Mouse (Mus musculus) adrenal gland, postnatal 14 days (tissue): ENCODE results near the gene Galnt18. TPM values are rescaled to one million over a fixed set of nuclear protein-coding genes. Genes with fewer than 3 reads are reported as not detected.

ENCODE experiments used
- DNase-seq: peaks from one replicate; pipeline ENCODE4 v3.0.0; 2021; ENCODE audit warnings: mixed read lengths
- total RNA-seq: library from RNA; stranded (reverse); gene quantifications from 2 replicates; pipeline ENCODE4 v1.2.3, GENCODE M21; 2021

Galnt18 gene
- total RNA-seq, 1 experiment from 2014 or later, result 18.4 TPM

DNA sequence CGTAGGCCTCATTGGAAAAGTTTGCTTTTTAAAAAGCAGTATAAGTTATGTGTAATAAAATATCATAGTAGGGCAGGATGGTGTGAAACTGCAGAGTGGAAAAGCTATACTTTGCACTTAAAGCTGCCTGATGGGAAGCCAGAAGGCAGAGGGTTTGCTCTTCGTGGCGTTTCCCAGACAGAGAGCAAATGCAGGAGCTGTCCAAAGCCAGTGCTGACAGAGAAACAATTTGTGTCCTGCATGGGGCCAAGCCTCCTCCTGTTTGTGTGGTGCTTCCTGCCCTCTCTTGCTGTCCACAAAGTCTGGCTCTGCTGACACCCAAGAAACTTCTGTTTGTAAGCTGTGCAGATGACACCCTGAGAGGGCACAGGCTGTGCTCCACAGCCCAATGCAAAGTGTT is 220.8 kb downstream of the Galnt18 start:
- DNase-seq, result peak; percentile 16

- no peak for DNase-seq
Measured at GRCm38 (mm10) chr7:111550987-111551386, 228.8 kb downstream of the Galnt18 start.

DNA sequence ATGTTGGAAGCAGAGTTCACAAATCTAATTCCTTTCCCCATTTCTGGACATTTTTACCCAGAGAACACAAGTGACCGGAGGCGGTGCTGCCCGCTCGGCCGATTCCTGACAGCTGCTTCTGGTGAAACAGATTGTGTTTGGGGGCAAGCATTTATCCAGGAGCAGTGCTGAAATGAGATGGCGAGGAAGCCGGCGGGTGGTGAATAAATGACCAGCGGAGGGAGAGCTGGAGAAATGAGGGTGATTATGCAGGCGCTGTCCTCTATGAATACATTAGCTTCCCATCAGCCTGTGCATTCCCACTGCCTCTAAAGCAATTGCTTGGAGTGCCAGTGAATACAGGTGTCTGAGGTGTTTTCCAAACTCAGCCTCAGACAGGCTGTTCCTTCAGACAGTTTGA is 232.7 kb downstream of the Galnt18 start:
- DNase-seq, result no peak

- no peak for DNase-seq
Measured at GRCm38 (mm10) chr7:111545614-111546013, 234.2 kb downstream of the Galnt18 start.

DNA sequence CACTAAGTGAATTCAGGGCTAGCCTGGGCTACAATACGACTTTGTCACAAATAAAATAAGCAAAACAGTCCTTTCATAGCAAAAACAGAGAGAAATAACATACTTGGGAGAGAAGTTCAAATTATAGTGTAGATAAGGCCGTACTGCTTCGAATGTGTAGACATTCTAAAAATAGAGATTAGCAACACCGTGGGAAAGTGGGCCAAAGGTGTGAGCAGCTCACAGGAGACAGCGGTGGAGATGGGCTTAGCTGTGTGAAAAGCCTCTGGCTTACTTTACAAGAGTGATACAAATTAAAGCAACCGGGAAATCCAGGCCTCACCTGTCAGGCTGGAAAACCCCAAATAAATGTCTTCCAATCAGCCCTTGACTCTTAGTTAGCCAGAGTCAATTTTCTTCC is 241.8 kb downstream of the Galnt18 start:
- no peak for DNase-seq

DNA sequence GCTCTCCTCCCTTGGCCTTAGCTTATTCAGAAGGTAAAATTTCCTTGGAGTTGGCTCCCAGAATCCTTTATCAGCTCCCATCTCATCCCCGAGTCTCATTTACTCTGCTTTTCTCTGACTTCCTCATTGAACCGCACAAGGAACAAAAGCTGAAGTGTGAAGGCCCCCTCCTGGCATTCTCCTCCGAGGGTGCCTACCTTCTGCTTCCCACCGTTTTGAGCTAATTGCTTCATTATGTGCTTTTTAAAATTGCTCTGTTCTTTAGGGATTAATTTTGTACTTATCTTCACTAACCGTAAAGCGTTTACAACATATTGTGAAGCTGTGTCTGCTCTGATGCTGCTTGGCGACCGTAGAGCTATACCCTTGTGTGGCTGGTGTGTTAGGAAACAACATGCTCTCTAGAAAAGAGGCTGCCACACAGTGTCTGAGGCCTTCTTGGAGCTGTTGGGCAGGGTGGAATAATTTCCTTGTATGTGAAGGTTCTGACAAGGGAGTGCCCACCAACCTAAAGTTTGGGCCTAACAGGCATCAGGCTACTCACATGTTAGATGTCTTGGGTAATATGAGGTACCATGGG is 244.9 kb downstream of the Galnt18 start:
- DNase-seq, result no peak

GRCm38 (mm10) chr7:111528961-111529643 is 250.7 kb downstream of the Galnt18 start:
- DNase-seq, result no peak

- DNase-seq, result no peak
Measured at GRCm38 (mm10) chr7:111528462-111528861, 251.3 kb downstream of the Galnt18 start.

- DNase-seq, result no peak
Measured at GRCm38 (mm10) chr7:111520881-111521280, 258.9 kb downstream of the Galnt18 start.

GRCm38 (mm10) chr7:111518581-111519242 is 261.1 kb downstream of the Galnt18 start:
- DNase-seq, result no peak

DNA sequence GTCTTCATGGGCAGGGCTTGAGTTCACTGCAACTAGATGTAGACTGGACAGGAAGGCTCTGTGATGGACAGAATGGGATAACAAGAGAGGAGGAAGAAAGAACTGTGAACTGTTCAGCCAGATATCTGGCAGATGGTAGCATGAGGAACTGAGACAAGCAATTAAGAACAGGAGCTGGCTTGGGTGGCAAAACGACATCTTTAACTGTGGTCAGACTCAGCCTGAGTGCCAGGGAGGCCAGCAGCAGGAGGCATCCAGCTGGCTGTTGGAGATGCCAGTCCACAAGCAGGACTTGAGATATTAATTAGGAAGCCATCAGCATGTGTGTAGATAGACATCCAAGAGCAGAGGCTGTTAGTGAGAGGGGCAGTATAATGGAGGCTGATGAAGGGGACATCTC is 262.9 kb downstream of the Galnt18 start:
- no peak for DNase-seq

DNA sequence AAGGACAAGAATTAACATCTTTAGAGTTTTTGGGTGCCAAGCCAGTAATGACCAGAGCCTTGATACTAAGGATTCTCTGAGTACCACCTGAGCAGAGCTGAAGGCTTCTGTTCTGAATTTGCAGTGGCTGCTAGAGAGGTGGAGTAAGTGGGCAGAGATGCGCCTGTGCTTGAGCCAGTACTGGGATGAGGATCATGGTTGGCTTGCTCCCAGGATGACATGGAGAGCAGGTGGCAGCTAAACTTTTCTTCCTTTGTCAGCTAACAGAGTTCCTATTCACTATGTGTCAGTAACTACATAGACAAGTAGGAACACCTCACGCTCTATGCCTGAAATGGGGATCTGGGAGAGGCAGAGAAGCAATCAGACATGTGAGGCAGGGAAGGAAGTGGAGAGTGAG is 264.3 kb downstream of the Galnt18 start:
- DNase-seq, result no peak

GRCm38 (mm10) chr7:111509167-111509854 is 270.5 kb downstream of the Galnt18 start:
- no peak for DNase-seq

GRCm38 (mm10) chr7:111500616-111501015 is 279.2 kb downstream of the Galnt18 start:
- no peak for DNase-seq

DNA sequence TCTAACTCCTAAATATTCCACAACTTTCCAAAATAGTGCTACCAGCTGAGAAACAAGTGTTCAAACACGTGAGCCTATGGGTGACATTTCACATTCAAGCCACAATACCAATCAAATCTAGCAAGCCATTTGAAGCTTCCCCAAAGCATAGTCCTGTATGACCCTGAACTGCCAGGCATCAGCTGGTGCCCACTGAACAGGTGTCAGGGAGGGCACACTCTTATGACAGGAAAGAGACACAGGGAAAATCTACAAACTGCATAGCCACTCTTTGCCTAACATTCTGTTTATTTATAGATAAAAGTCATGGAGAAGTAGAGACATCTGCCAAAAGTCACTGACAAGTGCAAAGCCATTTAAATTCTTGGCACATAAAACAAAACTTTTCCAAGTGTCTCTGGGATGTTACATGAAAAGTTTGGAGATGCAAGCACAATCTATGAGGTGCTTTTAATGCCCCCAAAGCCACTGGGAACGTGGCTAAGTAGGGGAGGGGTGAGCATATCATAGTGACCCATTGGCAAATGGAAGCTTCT is 280.5 kb downstream of the Galnt18 start:
- DNase-seq, result no peak

DNA sequence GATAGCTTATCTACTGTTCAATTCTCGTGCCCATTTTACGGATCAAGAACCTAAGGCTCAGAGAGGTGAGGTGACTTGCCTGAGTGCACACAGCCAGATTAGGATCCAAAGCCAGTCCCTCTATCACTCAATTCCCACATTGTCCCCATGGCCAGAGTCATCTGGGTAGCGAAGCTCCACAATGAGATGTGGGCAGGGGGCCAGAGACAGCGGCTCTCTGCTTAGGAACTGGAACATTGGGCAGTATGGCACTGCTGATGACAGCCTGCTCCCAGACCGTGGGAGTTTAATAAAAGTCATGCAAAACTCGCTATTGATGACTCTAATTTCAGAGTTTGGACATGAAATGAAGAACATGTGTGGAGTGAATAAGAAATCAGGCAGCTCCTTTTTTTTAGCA is 282.6 kb downstream of the Galnt18 start:
- DNase-seq, result no peak

- peak; percentile 59 for DNase-seq
Measured at GRCm38 (mm10) chr7:111492242-111492949, 287.4 kb downstream of the Galnt18 start.

DNA sequence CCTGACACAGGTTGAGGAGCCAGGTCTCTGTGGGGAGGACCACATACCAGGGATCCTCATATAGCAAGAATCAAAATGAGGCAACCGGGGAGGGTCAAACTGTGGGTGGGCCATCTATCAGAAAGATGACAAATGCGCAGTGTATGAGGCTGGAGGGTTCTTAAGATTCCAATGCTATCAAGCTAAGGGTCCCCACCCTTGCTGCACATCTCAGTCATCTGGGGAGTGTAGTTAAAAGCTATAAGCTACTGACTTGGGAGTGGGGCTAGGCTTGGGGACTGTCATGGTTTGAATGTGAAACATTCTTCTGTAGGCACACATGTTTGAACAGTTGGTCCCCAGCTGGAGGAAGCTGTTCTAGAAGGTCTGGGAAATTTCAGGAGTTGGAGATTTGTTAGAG is 288.2 kb downstream of the Galnt18 start:
- DNase-seq, result no peak

DNA sequence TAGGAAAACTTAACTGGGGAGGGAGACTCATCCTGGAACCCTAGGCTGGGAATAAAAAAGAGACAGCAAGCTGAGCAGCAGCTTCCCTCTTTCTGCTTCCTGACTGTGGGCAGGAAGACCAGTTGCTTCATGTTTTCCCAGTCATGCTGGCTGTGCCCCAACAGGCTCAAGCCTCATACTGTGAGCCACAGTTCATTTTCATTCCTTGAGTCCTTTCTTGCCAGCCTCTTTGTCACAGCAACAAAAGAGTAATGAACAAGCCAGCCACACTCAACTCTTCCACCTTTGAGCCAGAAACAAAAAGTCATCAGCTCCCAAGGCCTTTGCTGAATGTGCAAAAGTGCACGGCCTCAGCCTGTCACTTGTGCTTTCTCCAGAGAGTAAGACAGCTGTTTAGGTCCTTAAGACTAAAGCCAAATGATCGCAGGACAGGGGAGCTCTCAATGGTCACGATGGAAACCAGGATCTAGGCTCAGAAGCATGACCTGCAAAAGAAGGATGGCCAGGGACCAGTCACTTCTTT is 292.9 kb downstream of the Galnt18 start:
- DNase-seq, result peak; percentile 22

DNA sequence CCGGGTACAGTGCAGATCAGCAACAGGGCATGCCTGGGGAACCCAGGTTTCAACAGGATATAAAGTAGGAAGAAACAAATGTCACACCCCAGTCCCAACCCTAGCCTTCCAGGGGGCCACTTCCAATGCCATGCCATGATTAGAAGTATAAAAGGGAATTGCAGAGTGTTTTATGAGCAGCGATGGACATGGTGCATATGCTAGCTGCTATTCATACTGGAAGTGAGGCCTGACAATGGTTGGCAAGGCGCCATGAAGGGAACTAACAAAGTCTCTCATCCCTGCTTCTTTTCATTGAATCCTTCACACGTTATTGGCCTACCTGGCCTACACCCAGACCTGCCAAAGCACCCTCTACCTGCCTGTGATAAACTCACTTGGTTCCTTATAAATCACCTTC is 295.9 kb downstream of the Galnt18 start:
- DNase-seq, result no peak

DNA sequence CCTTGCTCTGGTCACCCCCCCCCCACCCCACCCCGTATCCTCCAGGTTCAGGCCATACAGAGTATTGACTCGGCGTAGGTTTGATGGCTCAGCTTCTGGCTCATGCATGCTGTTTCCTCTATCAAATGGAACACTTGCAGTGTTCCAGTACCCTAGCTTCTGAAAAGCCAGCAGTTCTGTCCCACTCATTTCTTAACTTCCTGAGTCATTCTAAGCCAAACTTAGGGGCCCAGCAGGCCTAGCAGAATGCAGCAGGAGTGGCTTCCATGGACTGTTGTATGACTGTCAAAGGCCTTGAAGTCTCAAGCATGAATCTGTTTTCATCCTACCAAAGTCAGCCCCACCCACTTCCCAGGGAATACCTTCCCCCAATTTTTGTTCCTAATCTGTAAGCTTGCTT is 296.5 kb downstream of the Galnt18 start:
- DNase-seq, result no peak

- DNase-seq, result no peak
Measured at GRCm38 (mm10) chr7:111467715-111468114, 312.1 kb downstream of the Galnt18 start.
